Mouse (Mus musculus) Patski (cell line): Measurements from ENCODE around the gene Rnase11. TPM values are rescaled to one million over a fixed set of nuclear protein-coding genes. Genes with fewer than 3 reads are reported as not detected.
A peak's percentile ranks its signal among the peaks of the same experiment; 100 is the strongest.
"Not testable (repeated sequence)": the region's sequence is repeated elsewhere in the genome, so short reads cannot be mapped to it uniquely, and the experiment has no call there.

Experiments used
- ATAC-seq: fragments of 100-300 bp; one replicate; pipeline ENCODE4 v1.8.0; 2021
- CTCF ChIA-PET: fragments of 350-600 bp; sonication (Branson Sonifier 250); formaldehyde crosslinking; loops from one replicate; lab custom pipeline; 2022; ENCODE audit warnings: inconsistent platforms; lab: Charles Lee
- POLR2A ChIA-PET: fragments of 350-600 bp; sonication (Branson Sonifier 250); formaldehyde crosslinking; loops from one replicate; lab custom pipeline; 2022; ENCODE audit warnings: antibody characterized with exemption, inconsistent platforms; lab: Charles Lee
- DNase-seq: peaks from one replicate; pipeline ENCODE4 v3.0.0-alpha.2; 2011; ENCODE audit warnings: low read depth, low spot score
- H3K27me3 ChIP-seq: fragments of 371-371 bp; one replicate; pipeline ENCODE4 v1.5.1; 2021
- CTCF ChIP-seq: fragments of 100-300 bp; IDR thresholded peaks from one replicate; pipeline ENCODE4 v1.5.1; 2021
- in situ Hi-C: fragments of 300-500 bp; cut with MboI; formaldehyde crosslinking; loops from 3 replicates; pipeline ENCODE4 v1.11.1; 2018; ENCODE audit warnings: low pct_unique_long_range_greater_than_20kb, mixed read lengths
- polyA plus RNA-seq: library from polyadenylated mRNA; unstranded; gene quantifications from one replicate; pipeline ENCODE4 v1.2.3, GENCODE M21; 2021

The Rnase11 gene
- not detected for polyA plus RNA-seq

GRCm38 (mm10) chr14:51050063-51050462 lies at the start of gene Rnase11:
TSS of gene Rnase11 (minus strand) at chr14:51050163.
- in situ Hi-C loops: no loop called here
- POLR2A ChIA-PET: no interaction called here

DNA sequence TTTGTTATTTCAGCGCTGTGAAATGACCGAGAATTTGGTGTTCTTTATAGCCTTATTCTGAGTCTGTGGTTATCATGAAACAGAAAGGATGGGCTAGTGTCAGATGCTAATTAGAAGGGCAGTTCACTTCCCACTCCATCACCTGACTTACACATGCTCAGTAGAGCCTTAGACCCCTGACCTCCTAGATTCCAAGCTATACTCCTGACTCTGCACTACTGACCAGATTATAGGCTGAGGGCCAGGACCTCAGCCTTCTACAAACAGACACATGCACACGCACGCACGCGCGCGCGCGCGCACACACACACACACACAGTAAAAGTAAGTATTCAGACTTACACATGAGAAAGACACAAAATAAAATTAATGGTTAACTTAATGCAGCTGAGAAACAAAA lies 49.0 kb upstream of the Rnase11 start:
- H3K27me3 ChIP-seq: no peaks in the 10 kb centered on the region
- DNase-seq (no peak), ATAC-seq (no peak)
- in situ Hi-C loops: loop anchor here (5.0 kb wide), 1 partner anchor 673 kb away; the partner anchor contains the start of gene Ang4
- ChIA-PET CTCF (interaction anchor here (1.0 to 1.8 kb wide), 3 partner anchors 24 to 672 kb away, joined by 3 to 4 read pairs (median 3); no protein-coding TSS in a partner anchor), POLR2A (no interaction called here)
- no peak for TF ChIP-seq CTCF

More at GRCm38 (mm10) chr14:51050063-51050462, at the start of gene Rnase11:
- peaks cover 17% of the 10 kb centered on the region for H3K27me3 ChIP-seq
- no peak for TF ChIP-seq CTCF
- DNase-seq (no peak), ATAC-seq (no peak)
- CTCF ChIA-PET: no interaction called here

DNA sequence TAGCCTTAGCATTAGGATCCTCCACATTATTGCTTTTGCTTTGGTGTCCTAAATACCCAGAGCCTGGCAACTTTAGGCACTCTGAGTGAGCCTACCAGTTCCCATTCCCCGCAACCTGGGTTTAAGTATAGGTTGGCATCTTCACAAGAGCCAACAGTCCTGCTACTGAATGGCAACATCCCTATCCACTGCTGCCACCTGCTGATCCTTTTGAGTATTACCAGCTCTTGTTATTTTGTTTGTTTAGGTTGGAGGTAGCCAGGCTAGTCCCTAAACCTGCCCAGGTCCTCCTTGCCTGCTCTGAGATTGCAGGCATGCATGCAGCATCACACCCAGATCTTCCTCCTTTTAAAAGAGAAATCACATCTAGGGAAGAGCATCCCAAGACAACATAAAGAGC lies 48.3 kb upstream of the Rnase11 start:
- in situ Hi-C loops: loop anchor here (5.0 kb wide), 1 partner anchor 674 kb away; the partner anchor contains the start of gene Ang4
- POLR2A ChIA-PET: not testable (repeated sequence)
- CTCF ChIA-PET: interaction anchor here (0.9 to 1.8 kb wide), 4 partner anchors 24 to 673 kb away, joined by 3 to 4 read pairs (median 4); no protein-coding TSS in a partner anchor

GRCm38 (mm10) chr14:51095736-51096524 lies 46.0 kb upstream of the Rnase11 start:
- POLR2A ChIA-PET: no interaction called here
- TF ChIP-seq CTCF: no peak
- DNase-seq (no peak), ATAC-seq (no peak)
- in situ Hi-C loops: loop anchor here (5.0 kb wide), 1 partner anchor 676 kb away; the partner anchor contains the start of gene Ang4
- H3K27me3 ChIP-seq: no peaks in the 10 kb centered on the region
- CTCF ChIA-PET: interaction anchor here (1.0 kb wide), 2 partner anchors 32 to 296 kb away, joined by 3 read pairs; no protein-coding TSS in a partner anchor

More for the DNA sequence above, 48.3 kb upstream of the Rnase11 start:
- DNase-seq, H3K27me3 ChIP-seq: not testable (repeated sequence)
- ATAC-seq: peak; percentile 85

DNA sequence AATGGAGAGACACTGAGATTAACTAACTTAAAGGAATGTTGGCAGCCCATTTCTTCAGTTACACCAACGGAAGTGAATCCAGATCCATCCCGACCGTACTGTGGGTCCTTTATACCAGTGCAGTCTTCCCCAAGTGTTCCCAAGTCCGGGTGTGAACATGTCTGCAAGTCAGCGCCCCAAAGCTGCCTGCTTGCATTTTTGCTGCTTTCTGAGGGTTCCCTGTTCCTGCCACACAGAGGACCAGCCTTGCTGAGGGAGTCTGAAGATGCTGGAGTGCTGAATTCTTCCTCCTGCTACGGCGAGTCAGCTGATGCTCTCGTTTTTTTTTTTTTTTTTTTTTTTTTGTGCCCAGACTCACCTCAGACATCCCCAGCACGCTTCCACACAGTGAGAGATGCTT lies 45.0 kb upstream of the Rnase11 start:
- in situ Hi-C loops: loop anchor here (5.0 kb wide), 1 partner anchor 677 kb away; the partner anchor contains the start of gene Ang4
- TF ChIP-seq CTCF: no peak
- POLR2A ChIA-PET: no interaction called here
- ATAC-seq: no peak
- no peak for DNase-seq
- CTCF ChIA-PET: interaction anchor here (1.0 kb wide), 1 partner anchor 30 kb away, joined by 3 read pairs; no protein-coding TSS in a partner anchor
- no peaks in the 10 kb centered on the region for H3K27me3 ChIP-seq

DNA sequence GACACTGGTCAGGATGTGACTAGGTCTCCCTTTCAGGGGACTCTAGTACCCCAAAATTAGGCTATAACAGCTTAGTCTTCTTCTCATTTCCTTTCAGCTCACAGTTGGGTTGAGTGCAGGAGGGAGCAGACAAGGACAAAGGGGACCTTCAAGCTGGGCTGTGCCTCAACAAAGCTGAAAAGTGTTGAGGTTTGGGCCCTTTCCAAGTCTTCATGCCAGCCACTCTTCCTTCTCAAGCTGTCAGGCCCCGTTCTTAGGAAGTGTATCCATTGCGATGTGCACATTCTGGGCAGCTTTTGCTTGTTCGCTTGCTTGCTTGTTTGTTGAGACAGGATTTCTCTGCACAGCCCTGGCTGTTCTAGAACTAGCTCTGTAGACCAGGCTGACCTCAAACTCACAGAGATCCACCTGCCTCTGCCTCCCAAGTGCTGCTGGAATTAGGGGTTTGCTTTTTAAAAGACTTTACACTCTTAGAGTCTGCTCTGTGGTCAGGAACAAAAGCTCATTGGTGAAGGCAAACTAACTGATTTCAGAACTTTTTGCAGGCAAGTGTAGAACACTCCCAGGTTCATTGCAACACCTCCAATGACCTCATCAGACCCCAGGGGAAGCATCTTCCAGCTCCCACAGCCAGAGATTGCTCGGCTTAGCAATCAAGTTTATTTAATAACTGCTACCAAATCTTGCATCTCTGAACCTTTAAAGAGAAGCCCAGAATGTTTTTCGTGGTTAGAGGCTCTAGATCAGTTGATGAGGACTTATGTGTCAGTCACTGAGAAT lies 44.3 kb upstream of the Rnase11 start:
- ATAC-seq: no peak
- CTCF ChIA-PET: interaction anchor here (1.0 kb wide), 1 partner anchor 27 kb away, joined by 3 read pairs; no protein-coding TSS in a partner anchor
- DNase-seq: no peak
- no peak for TF ChIP-seq CTCF
- in situ Hi-C loops: no loop called here
- POLR2A ChIA-PET: no interaction called here
- no peaks in the 10 kb centered on the region for H3K27me3 ChIP-seq

- no peak for ATAC-seq
- in situ Hi-C loops: no loop called here
- no peak for TF ChIP-seq CTCF
- ChIA-PET CTCF (interaction anchor here (1.0 kb wide), 1 partner anchor 27 kb away, joined by 3 read pairs; no protein-coding TSS in a partner anchor), POLR2A (no interaction called here)
- no peaks in the 10 kb centered on the region for H3K27me3 ChIP-seq
- no peak for DNase-seq
These were observed 43.5 kb upstream of the Rnase11 start for GRCm38 (mm10) chr14:51093496-51093895.

- in situ Hi-C loops: no loop called here
- ATAC-seq (no peak), DNase-seq (no peak)
- ChIA-PET POLR2A (no interaction called here), CTCF (no interaction called here)
- H3K27me3 ChIP-seq: no peaks in the 10 kb centered on the region
- no peak for TF ChIP-seq CTCF
These were observed 42.2 kb upstream of the Rnase11 start for GRCm38 (mm10) chr14:51092073-51092620.

GRCm38 (mm10) chr14:51090921-51091900 lies 41.2 kb upstream of the Rnase11 start, which contains the start of the genes Rnase4 and Ang:
TSS of gene Rnase4 (plus strand) at chr14:51091077.
TSS of gene Ang (plus strand) at chr14:51091150.
- ChIA-PET CTCF (no interaction called here), POLR2A (interaction anchor here (0.7 kb wide), 1 partner anchor 29 kb away, joined by 3 read pairs; no protein-coding TSS in a partner anchor)
- TF ChIP-seq CTCF: no peak
- no peaks in the 10 kb centered on the region for H3K27me3 ChIP-seq
- ATAC-seq (no peak), DNase-seq (no peak)
- in situ Hi-C loops: no loop called here
